Mouse (Mus musculus): Measurements from ENCODE around the gene Raet1e.
"Not testable (repeated sequence)": the region's sequence is repeated elsewhere in the genome, so short reads cannot be mapped to it uniquely, and the experiment has no call there.

The Raet1e gene

DNA sequence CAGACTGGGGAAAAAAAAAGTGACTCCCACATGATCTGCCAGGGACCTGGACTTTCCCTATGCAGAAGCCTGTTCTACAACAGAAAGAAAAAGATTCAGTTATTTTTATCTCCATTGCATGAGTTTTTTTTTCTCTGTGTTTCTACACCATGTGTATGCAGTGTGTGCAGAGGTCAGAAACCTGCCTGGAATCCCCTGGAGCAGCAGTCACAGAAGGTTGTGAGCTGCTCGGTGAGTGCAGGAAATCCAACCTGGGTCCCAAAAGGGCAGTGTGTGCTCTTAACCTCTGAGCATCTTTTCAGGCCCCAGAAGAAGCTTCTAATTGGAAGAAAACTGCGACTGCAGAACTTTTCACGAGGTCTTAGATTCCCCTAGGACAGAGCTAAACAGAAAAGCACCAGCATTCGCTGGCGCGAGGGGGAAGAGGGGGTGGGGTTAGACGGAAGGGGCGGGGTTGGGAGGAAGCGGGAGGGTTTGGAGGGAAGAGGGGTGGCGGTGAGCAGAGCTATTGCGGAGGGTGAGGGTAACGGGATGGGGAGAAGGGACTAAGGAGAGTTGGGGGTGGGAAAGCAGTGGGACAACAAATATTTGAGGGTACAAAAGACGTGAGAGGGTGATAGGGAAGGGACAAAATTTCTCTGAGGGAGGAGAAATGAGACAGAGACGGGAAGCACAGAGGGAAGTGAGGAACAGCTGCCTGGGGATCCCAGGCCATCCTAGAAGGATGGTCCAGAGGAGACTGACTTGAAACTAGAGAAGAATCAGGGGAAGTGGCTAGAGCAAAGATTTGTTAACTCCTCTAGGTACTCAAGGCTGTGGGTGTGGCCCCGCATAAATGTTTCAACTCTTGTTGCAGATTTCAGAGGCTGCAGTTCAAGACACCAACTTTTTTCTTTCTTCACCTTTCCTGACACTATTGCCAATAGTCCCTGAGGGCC is 203.3 kb downstream of the Raet1e start:
- DNase-seq (ENCODE audit: low spot score), result not testable (repeated sequence)

DNA sequence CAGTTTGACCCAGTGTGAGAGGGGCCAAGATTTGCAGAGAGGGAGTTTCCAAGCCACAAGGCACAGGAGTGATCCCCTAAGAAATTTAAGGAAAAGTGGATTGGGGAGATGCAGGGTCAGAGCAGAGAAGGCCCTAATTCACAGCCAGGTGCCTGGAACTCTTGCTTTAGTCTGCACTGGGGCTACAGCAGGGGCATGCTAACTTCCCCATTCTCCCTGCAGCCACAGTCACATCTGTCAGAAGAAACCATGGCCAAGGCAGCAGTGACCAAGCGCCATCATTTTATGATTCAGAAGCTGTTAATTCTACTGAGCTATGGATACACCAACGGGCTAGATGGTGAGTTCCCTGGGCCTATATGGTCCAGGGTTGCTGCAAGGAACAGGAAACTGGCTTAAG is 204.1 kb downstream of the Raet1e start:
- DNase-seq (ENCODE audit: low spot score), result not testable (repeated sequence)

DNA sequence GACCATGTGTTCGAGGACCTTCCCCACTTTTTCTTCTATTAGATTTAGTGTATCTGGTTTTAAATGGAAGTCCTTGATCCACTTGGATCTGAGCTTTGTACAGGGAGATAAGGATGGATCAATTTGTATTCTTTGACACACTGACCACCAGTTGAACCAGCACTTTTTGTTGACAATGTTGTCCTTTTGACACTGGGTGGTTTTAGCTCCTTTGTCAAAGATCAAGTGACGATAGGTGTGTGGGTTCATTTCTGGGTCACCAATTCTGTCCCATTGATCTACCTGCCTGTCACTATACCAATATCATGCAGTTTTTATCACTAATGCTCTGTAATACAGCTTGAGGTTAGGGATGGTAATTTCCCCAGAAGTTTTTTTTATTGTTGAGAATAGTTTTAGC is 206.5 kb downstream of the Raet1e start:
- DNase-seq (ENCODE audit: low spot score), result not testable (repeated sequence)

DNA sequence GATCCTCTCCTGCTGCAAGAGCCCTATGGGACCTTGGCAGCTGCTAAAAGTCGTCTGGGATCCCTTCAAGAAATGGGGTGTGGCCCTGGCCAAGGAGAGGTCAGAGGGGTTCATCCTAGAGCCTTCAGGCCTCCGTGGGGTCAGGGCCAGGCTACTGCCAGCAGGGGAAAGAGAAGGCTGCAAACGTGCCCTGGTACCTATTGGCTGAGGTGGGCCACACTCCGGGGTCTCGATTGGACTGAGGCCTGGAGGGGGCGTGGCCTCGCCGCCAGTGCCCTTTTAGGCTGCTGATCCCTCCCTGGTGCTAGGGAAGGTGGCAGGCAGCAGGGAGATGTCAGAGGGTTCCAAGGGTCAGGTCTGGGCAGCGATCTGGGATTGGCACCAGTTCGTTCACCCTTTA is 222.9 kb downstream of the Raet1e start:
- not testable (repeated sequence) for DNase-seq (ENCODE audit: low spot score)

DNA sequence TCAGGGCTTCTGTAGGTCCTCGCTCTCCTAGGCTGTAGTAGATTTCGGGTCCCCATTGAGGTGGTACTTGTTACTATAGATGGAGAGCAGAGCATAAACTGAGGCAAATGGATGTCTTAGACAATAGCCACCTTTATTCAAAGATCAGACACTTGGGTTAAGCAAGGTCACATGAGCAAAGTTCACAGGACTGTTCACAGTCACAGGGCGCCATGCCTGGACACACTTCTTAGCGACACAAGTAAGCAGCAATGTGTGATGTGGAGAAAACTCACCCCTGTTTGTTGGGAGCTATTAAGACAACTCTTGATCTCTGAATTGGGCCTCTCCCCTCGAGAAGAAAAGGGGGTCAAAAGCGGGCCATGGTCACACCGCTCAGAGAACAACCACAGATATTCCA is 231.8 kb downstream of the Raet1e start:
- DNase-seq (ENCODE audit: low spot score), result not testable (repeated sequence)

DNA sequence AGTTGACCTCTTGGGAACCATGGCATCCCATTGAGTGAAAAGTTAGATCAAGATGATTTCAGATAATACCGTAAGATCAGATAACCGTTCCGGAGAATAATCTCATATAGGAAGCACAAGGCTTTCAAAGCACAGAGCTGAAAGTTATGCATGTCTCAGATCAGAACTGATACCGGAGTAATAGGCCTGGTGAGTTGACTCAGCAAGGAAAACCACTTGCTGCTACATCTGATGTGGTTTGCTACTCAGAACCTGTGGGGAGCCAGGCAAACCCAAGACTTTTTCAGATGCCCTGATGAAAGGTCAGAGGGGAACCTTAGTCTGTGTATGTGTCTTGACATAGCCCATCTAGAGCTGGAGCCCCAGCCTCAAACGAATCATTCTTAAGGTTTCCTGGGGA is 233.2 kb downstream of the Raet1e start:
- DNase-seq (ENCODE audit: low spot score), result not testable (repeated sequence)

DNA sequence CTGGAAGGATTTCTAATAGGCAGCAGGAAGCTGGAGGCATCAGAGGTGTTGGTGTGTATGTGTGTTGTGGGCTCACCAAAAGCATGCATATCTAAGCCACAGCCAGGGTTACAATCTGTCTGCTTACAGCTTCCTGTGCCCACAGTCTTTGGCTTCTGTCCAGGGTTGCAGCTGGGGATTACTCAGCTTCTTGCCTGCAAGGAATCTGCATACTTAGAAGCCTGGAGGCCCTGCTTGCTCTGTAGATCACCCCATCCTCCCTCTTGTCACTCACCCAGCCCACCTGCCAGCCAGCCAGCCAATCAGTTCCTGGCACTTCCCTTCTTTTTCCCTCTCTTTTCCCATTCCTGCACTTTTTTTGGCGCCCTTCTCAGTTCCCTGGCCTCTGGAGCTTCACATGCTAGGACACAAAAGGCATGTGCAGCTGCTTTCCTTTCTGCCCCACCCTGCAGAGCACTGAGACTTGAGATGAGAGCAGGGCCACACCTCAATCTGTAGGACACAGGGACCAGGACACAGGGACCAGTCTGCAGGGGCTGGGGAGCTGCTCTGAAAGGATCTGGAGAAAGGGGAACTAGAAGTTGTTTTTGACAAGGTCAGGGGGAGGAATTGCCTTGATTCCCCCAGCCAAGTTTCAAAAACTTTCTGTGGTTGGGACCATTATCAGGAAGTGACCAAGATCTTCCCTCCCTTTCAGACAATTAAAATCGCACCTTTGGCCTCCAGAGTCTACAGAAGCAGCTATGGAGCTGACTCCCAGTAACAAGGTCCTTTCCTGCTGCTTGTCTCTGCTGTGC is 234.9 kb downstream of the Raet1e start:
- not testable (repeated sequence) for DNase-seq (ENCODE audit: low spot score)

DNA sequence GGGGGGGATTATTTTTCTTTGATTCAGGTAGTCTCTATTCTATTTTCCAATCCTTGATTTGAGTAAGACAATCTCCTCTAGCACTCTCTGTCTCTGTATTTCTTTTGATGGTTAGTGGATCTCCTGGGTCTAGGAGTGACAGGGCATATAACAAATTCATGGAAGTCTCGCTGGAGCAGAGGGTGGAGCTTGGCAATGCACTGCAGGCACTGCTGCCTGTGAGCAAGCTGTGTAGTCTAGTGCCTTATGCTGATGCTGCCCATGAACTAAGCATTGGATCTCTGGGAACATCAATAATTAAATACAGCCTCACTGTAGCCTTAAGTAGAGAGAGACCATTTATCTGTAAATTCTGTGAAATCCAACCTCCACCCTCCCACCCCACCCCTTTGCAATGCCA is 238.3 kb downstream of the Raet1e start:
- not testable (repeated sequence) for DNase-seq (ENCODE audit: low spot score)

DNA sequence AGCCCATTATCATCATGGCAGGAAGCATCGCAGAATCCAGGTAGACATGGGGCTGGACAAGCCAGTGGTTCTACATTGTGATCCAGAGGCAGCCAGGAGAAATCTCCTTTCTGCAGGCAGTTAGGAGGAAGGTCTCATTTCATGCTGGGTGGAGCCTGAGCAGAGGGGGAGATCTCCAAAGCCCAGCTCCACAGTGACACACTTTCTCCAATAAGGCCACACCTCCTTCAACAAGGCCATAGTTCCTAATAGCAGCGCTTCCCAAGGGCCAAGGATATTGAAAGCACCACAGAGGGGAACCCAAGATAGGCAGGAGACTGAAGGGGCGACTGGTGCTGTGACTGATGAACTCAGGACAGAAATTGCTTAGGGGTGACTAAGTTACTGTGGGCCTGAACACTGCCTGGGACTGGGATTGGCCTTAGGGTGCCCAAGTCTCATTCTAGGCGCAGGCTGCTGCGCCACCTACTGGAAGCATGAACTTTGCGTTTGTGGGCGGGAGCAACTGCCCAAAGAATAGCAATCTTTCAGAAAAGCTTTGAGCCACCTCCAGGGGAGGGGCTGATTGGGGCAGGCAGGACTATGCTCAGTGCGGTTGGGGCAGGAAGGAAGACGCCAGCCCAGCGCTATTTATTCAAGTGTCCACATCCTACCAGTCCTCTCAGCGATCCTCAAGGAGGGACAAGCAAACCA is 244.0 kb downstream of the Raet1e start:
- peak; percentile 7 for DNase-seq (ENCODE audit: low spot score)

DNA sequence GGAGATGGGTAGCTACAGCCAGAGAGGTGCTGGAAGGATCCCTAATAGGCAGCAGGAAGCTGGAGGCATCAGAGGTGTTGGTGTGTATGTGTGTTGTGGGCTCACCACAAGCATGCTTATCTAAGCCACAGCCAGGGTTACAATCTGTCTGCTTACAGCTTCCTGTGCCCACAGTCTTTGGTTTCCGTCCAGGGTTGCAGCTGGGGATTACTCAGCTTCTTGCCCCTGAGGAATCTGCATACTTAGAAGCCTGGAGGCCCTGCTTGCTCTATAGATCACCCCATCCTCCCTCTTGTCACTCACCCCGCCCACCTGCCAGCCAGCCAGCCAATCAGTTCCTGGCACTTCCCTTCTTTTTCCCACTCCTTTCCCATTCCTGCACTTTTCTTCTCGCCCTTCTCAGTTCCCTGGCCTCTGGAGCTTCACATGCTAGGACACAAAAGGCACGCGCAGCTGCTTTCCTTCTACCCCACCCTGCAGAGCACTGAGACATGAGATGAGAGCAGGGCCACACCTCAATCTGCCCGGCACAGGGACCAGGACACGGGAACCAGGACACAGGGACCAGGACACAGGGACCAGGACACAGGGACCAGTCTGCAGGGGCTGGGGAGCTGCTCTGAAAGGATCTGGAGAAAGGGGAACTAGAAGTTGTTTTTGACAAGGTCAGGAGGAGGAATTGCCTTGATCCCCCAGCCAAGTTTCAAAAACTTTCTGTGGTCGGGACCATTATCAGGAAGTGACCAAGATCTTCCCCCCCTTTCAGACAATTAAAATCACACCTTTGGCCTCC is 255.5 kb downstream of the Raet1e start:
- not testable (repeated sequence) for DNase-seq (ENCODE audit: low spot score)
